8 mouse cellular contexts compared by ENCODE assay signal in the genomic region with DNA sequence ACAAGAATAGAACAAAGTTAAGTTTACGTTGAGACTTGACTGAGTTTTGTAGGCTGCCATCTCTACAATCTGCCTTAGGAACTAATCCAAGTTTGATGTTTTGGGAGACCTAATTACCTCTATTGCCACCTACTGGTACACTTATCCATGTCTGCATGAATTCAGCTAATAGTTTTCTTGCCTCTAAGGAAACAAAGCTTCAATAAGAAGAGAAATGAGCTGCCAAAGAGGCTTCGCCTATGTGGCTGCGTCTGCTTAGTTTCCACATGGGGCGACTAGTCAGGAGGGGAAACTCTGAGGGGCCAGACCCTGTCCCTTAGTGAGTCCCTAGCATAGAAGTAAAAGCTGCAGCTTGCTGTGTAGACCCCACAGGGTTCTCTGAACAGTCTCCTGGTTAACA.
DNase-seq lines count a peak whose midpoint lies in the region; ATAC-seq and TF ChIP-seq lines count a peak whose summit lies in the region.

No protein-coding gene starts in this region.

- no peak for DNase-seq in liver, embryonic 14.5 days (ENCODE audit: low read depth in 3 of 3, low spot score in 3 of 3)
- no peak for DNase-seq in liver
- DNase-seq in cerebellum, postnatal 10 days: peak; percentile 32 to 74
- DNase-seq in hindbrain, embryonic 10.5 days (ENCODE audit: low spot score): peak; percentile 28
- peak; percentile 88 for DNase-seq in limb, embryonic 14.5 days (ENCODE audit: low spot score)
- no peak for DNase-seq in stomach, postnatal 0 days (ENCODE audit: low spot score)
- no peak for DNase-seq in urinary bladder, postnatal 4 days (ENCODE audit: low spot score in 2 of 2)

- no peak overlapping the region for H3K4me2 ChIP-seq in liver, embryonic 14.5 days (ENCODE audit: low read depth)
- no peak overlapping the region for H3K4me2 ChIP-seq in limb, embryonic 14.5 days (replicated peaks; ENCODE audit: low read depth, low read length, severe bottlenecking)
- no peak overlapping the region for H3K4me2 ChIP-seq in stomach, postnatal 0 days (replicated peaks; ENCODE audit: low read depth)

- H3K9me3 ChIP-seq in liver, embryonic 14.5 days (ENCODE audit: control insufficient read depth, low read length): no peaks in the 10 kb centered on the region
- no peaks in the 10 kb centered on the region for H3K9me3 ChIP-seq in hindbrain, embryonic 10.5 days
- H3K9me3 ChIP-seq in limb, embryonic 14.5 days (ENCODE audit: control insufficient read depth, low read length): no peaks in the 10 kb centered on the region
- no peaks in the 10 kb centered on the region for H3K9me3 ChIP-seq in stomach, postnatal 0 days (ENCODE audit: control insufficient read depth, low read length)

- H3K36me3 ChIP-seq in liver, embryonic 14.5 days (replicated peaks; ENCODE audit: control insufficient read depth, insufficient read depth, low read depth): no peaks in the 10 kb centered on the region
- no peaks in the 10 kb centered on the region for H3K36me3 ChIP-seq in hindbrain, embryonic 10.5 days
- H3K36me3 ChIP-seq in limb, embryonic 14.5 days (ENCODE audit: control insufficient read depth, insufficient read depth, low read length): no peaks in the 10 kb centered on the region
- H3K36me3 ChIP-seq in stomach, postnatal 0 days (ENCODE audit: control insufficient read depth, insufficient read depth, low read length): no peaks in the 10 kb centered on the region

- peak; percentile 11; the same call in 1 of the 2 replicates for TF ChIP-seq CTCF in liver, embryonic 14.5 days (IDR thresholded peaks at IDR 0.05; ENCODE audit: low read depth)
- TF ChIP-seq CTCF in stomach, postnatal 0 days (IDR thresholded peaks at IDR 0.05; ENCODE audit: low read depth): peak; percentile 83

- no peaks in the 10 kb centered on the region for H3K27me3 ChIP-seq in liver, embryonic 14.5 days (ENCODE audit: control insufficient read depth, insufficient read depth, low read length)
- no peaks in the 10 kb centered on the region for H3K27me3 ChIP-seq in hindbrain, embryonic 10.5 days (ENCODE audit: insufficient read depth, poor library complexity, severe bottlenecking)
- no peaks in the 10 kb centered on the region for H3K27me3 ChIP-seq in limb, embryonic 14.5 days (ENCODE audit: control insufficient read depth, insufficient read depth, low read length)
- no peaks in the 10 kb centered on the region for H3K27me3 ChIP-seq in stomach, postnatal 0 days (ENCODE audit: control insufficient read depth, insufficient read depth, low read length)

- H3K9ac ChIP-seq in liver, embryonic 14.5 days (replicated peaks): no peak overlapping the region
- no peak overlapping the region for H3K9ac ChIP-seq in limb, embryonic 14.5 days (ENCODE audit: low read depth, low read length, severe bottlenecking)
- no peak overlapping the region for H3K9ac ChIP-seq in stomach, postnatal 0 days (ENCODE audit: low read length)

- WGBS in liver, embryonic 14.5 days (ENCODE audit: insufficient replicate concordance): 30% methylated on average over 4 of the region's 4 CpGs
- WGBS in hindbrain, embryonic 10.5 days: 24% methylated on average over 4 of the region's 4 CpGs
- WGBS in limb, embryonic 14.5 days: 13% methylated on average over 4 of the region's 4 CpGs
- 7% methylated on average over 4 of the region's 4 CpGs for WGBS in stomach, postnatal 0 days

- H3K4me3 ChIP-seq in liver, embryonic 14.5 days (ENCODE audit: insufficient read depth in 1 of 2, low read depth in 2 of 2, low read length in 2 of 2): no peak overlapping the region
- H3K4me3 ChIP-seq in hindbrain, embryonic 10.5 days: no peak overlapping the region
- no peak overlapping the region for H3K4me3 ChIP-seq in limb, embryonic 14.5 days (replicated peaks; ENCODE audit: low read length)
- no peak overlapping the region for H3K4me3 ChIP-seq in stomach, postnatal 0 days (ENCODE audit: low read depth, low read length)

- no peak overlapping the region for H3K27ac ChIP-seq in liver, embryonic 14.5 days
- peak overlapping the region; percentile 66 for H3K27ac ChIP-seq in hindbrain, embryonic 10.5 days
- peak overlapping the region; percentile 71 for H3K27ac ChIP-seq in limb, embryonic 14.5 days (replicated peaks; ENCODE audit: low read depth, low read length)
- no peak overlapping the region for H3K27ac ChIP-seq in stomach, postnatal 0 days (replicated peaks)

- ATAC-seq in liver, embryonic 14.5 days (ENCODE audit: insufficient read depth): no peak
- ATAC-seq in limb, embryonic 14.5 days (ENCODE audit: low FRiP score, low read depth): peak; percentile 60; the same call in 1 of the 2 replicates
- ATAC-seq in stomach, postnatal 0 days (ENCODE audit: low FRiP score, low TSS enrichment): no peak
- no peak for ATAC-seq in monocyte, adult 5-6 weeks (replicated peaks; ENCODE audit: insufficient number of reproducible peaks, low FRiP score, low TSS enrichment, poor library complexity, severe bottlenecking)

- TF ChIP-seq POLR2A in limb, embryonic 14.5 days (IDR thresholded peaks at IDR 0.05; ENCODE audit: borderline replicate concordance, extremely low read depth, insufficient read depth, insufficient read length): no peak

- TF ChIP-seq EP300 in liver, embryonic 14.5 days (IDR thresholded peaks at IDR 0.05; ENCODE audit: low read depth): no peak
- TF ChIP-seq EP300 in stomach, postnatal 0 days (optimal IDR thresholded peaks at IDR 0.05): no peak

- H3K4me1 ChIP-seq in liver, embryonic 14.5 days (replicated peaks; ENCODE audit: control insufficient read depth in 2 of 2, insufficient read depth in 2 of 2, low read length in 1 of 2): no peaks in the 10 kb centered on the region
- peaks cover 7% of the 10 kb centered on the region; the same call in 1 of the 2 replicates for H3K4me1 ChIP-seq in hindbrain, embryonic 10.5 days (replicated peaks)
- H3K4me1 ChIP-seq in limb, embryonic 14.5 days (ENCODE audit: control insufficient read depth, insufficient read depth, low read length): peaks cover 14% of the 10 kb centered on the region
- H3K4me1 ChIP-seq in stomach, postnatal 0 days (replicated peaks; ENCODE audit: control insufficient read depth, insufficient read depth): no peaks in the 10 kb centered on the region

Comparison
In these comparisons a context has a peak if more than half of its experiments do, and no peak if none do; other contexts are left out.
1. DNase-seq: peak in cerebellum, postnatal 10 days (2 of 2), hindbrain, embryonic 10.5 days (single experiment) and limb, embryonic 14.5 days (single experiment); none in liver, embryonic 14.5 days (0 of 3), liver (single experiment), stomach, postnatal 0 days (single experiment) and urinary bladder, postnatal 4 days (0 of 2).
2. H3K27ac ChIP-seq: peak in hindbrain, embryonic 10.5 days (single experiment) and limb, embryonic 14.5 days (single experiment); none in liver, embryonic 14.5 days (single experiment) and stomach, postnatal 0 days (single experiment).